ENCODE assay signal across 8 mouse cellular contexts in genomic region chr13:91807874-91808575, GRCm38 (mm10). TPM values are rescaled to one million over a fixed set of nuclear protein-coding genes. Genes with fewer than 3 reads are reported as not detected.
A peak's percentile ranks its signal among the peaks of the same experiment; 100 is the strongest.
DNase-seq lines count a peak whose midpoint lies in the region; ATAC-seq and TF ChIP-seq lines count a peak whose summit lies in the region.

No protein-coding gene starts in this region.

- no peak for DNase-seq in heart, postnatal 36 days
- DNase-seq in CH12.LX (ENCODE audit: extremely low read depth) = peak; percentile 40
- peak; percentile 33 to 54 for DNase-seq in cerebellum, postnatal 10 days
- DNase-seq in hindbrain, embryonic 14.5 days (ENCODE audit: low spot score) = no peak
- peak; percentile 24 for DNase-seq in mesoderm, embryonic 11.5 days (ENCODE audit: low read depth, low spot score)
- peak; percentile 22 for DNase-seq in yolk sac, embryonic 10.5 days (ENCODE audit: low spot score)
- DNase-seq in gastrocnemius, adult 18-20 months (ENCODE audit: low spot score) = no peak

- no peak for TF ChIP-seq EP300 in CH12.LX (IDR thresholded peaks at IDR 0.05; ENCODE audit: low read length)

- no peak for ATAC-seq in heart, embryonic 11.5 days (replicated peaks; ENCODE audit: insufficient number of reproducible peaks, low FRiP score, low TSS enrichment)
- no peak for ATAC-seq in hindbrain, embryonic 14.5 days (ENCODE audit: low FRiP score)

- in situ Hi-C loops in CH12.LX (cut with MboI; ENCODE audit: low pct_ligation_motif_present, low pct_unique_long_range_greater_than_20kb, low sequenced_read_pairs) = loop anchor here (5.0 kb wide), 1 partner anchor 46 kb away; no protein-coding TSS in a partner anchor

- no peaks in the 10 kb centered on the region for H3K27me3 ChIP-seq in heart, embryonic 11.5 days (ENCODE audit: control insufficient read depth, insufficient read depth, low read length)
- H3K27me3 ChIP-seq in CH12.LX (replicated peaks) = no peaks in the 10 kb centered on the region
- no peaks in the 10 kb centered on the region for H3K27me3 ChIP-seq in hindbrain, embryonic 14.5 days (ENCODE audit: control insufficient read depth, insufficient read depth, low read length)

- peaks cover 9% of the 10 kb centered on the region; the same call in 1 of the 2 replicates for H3K4me1 ChIP-seq in heart, embryonic 11.5 days (ENCODE audit: control insufficient read depth, insufficient read depth, low read length)
- peaks cover 6 to 27% of the 10 kb centered on the region in 2 experiments; a peak in 3 of 4 replicates for H3K4me1 ChIP-seq in CH12.LX (ENCODE audit: control insufficient read depth in 1 of 2, insufficient read depth in 2 of 2)
- peaks cover 11% of the 10 kb centered on the region; the same call in 1 of the 2 replicates for H3K4me1 ChIP-seq in hindbrain, embryonic 14.5 days (replicated peaks; ENCODE audit: control insufficient read depth, insufficient read depth, low read length)

- dilution Hi-C loops in CH12.LX (cut with MboI; ENCODE audit: extremely low pct_ligation_motif_present, extremely low pct_unique_long_range_greater_than_20kb, low sequenced_read_pairs) = no loop called here

- TF ChIP-seq CTCF in CH12.LX (conservative IDR thresholded peaks at IDR 0.05 in 1 of 2, IDR thresholded peaks at IDR 0.05 in 1 of 2; ENCODE audit: low read depth in 2 of 2, low read length in 2 of 2) = no peak

- peaks cover 32% of the 10 kb centered on the region for H3K79me2 ChIP-seq in CH12.LX (replicated peaks; ENCODE audit: control insufficient read depth, extremely low read depth, insufficient read depth, poor library complexity, severe bottlenecking)

- peak overlapping the region; percentile 82 for H3K9ac ChIP-seq in heart, embryonic 11.5 days (ENCODE audit: low read depth, low read length)
- H3K9ac ChIP-seq in CH12.LX (ENCODE audit: insufficient read depth, low read depth) = peak overlapping the region; percentile 90
- H3K9ac ChIP-seq in hindbrain, embryonic 14.5 days = peak overlapping the region; percentile 85

- TF ChIP-seq POLR2A in CH12.LX (IDR thresholded peaks at IDR 0.05; ENCODE audit: low read depth, low read length) = no peak

- WGBS in heart, embryonic 11.5 days (ENCODE audit: insufficient replicate concordance) = 43% methylated on average over 20 of the region's 20 CpGs
- 38% methylated on average over 20 of the region's 20 CpGs for WGBS in hindbrain, embryonic 14.5 days

- peaks cover 2% of the 10 kb centered on the region; the same call in 1 of the 2 replicates for H3K36me3 ChIP-seq in heart, embryonic 11.5 days (ENCODE audit: control insufficient read depth, insufficient read depth, low read length)
- peaks cover 13 to 18% of the 10 kb centered on the region in 2 experiments for H3K36me3 ChIP-seq in CH12.LX (replicated peaks in 1 of 2; ENCODE audit: control insufficient read depth in 1 of 2, insufficient read depth in 1 of 2, low read length in 1 of 2)
- H3K36me3 ChIP-seq in hindbrain, embryonic 14.5 days (replicated peaks; ENCODE audit: control insufficient read depth, insufficient read depth) = peaks cover 19% of the 10 kb centered on the region

- no peak for TF ChIP-seq RAD21 in CH12.LX (IDR thresholded peaks at IDR 0.05; ENCODE audit: low read depth, low read length)

- peak overlapping the region; percentile 93 for H3K4me3 ChIP-seq in heart, embryonic 11.5 days (ENCODE audit: low read depth, low read length)
- H3K4me3 ChIP-seq in CH12.LX (replicated peaks in 1 of 3; ENCODE audit: low read depth in 2 of 3, low read length in 2 of 3, poor library complexity in 1 of 3) = peak overlapping the region; percentile 90 to 99 (median 95)
- H3K4me3 ChIP-seq in hindbrain, embryonic 14.5 days (replicated peaks; ENCODE audit: low read length) = peak overlapping the region; percentile 67

- intact Hi-C loops in heart, postnatal 36 days (cut with DNase I) = loop anchor here (5.0 kb wide), 1 partner anchor 64 kb away; no protein-coding TSS in a partner anchor

- peak overlapping the region; percentile 66 for H3K4me2 ChIP-seq in heart, embryonic 11.5 days
- H3K4me2 ChIP-seq in CH12.LX (ENCODE audit: insufficient read depth, low read depth, poor library complexity, severe bottlenecking) = peak overlapping the region; percentile 95
- H3K4me2 ChIP-seq in hindbrain, embryonic 14.5 days (replicated peaks) = peak overlapping the region; percentile 61

- H3K27ac ChIP-seq in heart, embryonic 11.5 days (ENCODE audit: low read depth, low read length) = peak overlapping the region; percentile 80
- H3K27ac ChIP-seq in CH12.LX (ENCODE audit: insufficient read depth, low read depth) = peak overlapping the region; percentile 87
- peak overlapping the region; percentile 95 for H3K27ac ChIP-seq in hindbrain, embryonic 14.5 days

- no peaks in the 10 kb centered on the region for H3K9me3 ChIP-seq in heart, embryonic 11.5 days (replicated peaks; ENCODE audit: control insufficient read depth, low read length)
- no peaks in the 10 kb centered on the region for H3K9me3 ChIP-seq in CH12.LX (replicated peaks; ENCODE audit: low read length)
- 0 out of 2 replicates have a peak, but pooled peaks cover under 1% of the 10 kb centered on the region for H3K9me3 ChIP-seq in hindbrain, embryonic 14.5 days (ENCODE audit: control insufficient read depth, low read length)

TF ChIP-seq in CH12.LX, 34 proteins besides CTCF, POLR2A, EP300 and RAD21:
- 0 out of 2 replicates have a peak, but pooled peaks have one; percentile 12 for TF ChIP-seq CHD2 (IDR thresholded peaks at IDR 0.05; ENCODE audit: low read length)
- TF ChIP-seq GABPA (IDR thresholded peaks at IDR 0.05; ENCODE audit: insufficient replicate concordance, low read depth, low read length) = no peak

RNA-seq across cellular contexts. Expression of gene Zcchc9, which starts 0.5 kb away (rescaled TPM):
- 24.3 and 27.9 TPM in 2 replicates for polyA plus RNA-seq in heart, embryonic 11.5 days (2014; fragmentation: Nextera tagmentation; extraction: Ambion mirVana)
- total RNA-seq in heart, postnatal 36 days (2021) = 10 to 100 TPM; 14.4 to 16.0 TPM
- total RNA-seq in CH12.LX (2012; rRNA removed) (41.6 and 45.2 TPM in 2 replicates), CH12.LX (2014; rRNA removed) (47.9 and 56.0 TPM in 2 replicates)
- 69.5 and 89.1 TPM in 2 replicates for polyA plus RNA-seq in CH12.LX (2012; ENCODE audit: insufficient read length, low read depth)
- 12.2 and 15.1 TPM in 2 replicates for polyA plus RNA-seq in hindbrain, embryonic 14.5 days (2014; fragmentation: Nextera tagmentation; extraction: Ambion mirVana)
- 10 to 100 TPM; 11.0 to 12.3 TPM for total RNA-seq in gastrocnemius, adult 18-20 months (2021)

Comparison
In these comparisons a context has a peak if more than half of its experiments do, and no peak if none do; other contexts are left out.
1. DNase-seq: peak in CH12.LX (single experiment), cerebellum, postnatal 10 days (2 of 2), mesoderm, embryonic 11.5 days (single experiment) and yolk sac, embryonic 10.5 days (single experiment); none in heart, postnatal 36 days (0 of 2), hindbrain, embryonic 14.5 days (single experiment) and gastrocnemius, adult 18-20 months (single experiment).
2. Peak in every context shown above with its lines, with median percentiles within 50 percentile points of each other: H3K27ac ChIP-seq, H3K4me2 ChIP-seq, H3K4me3 ChIP-seq and H3K9ac ChIP-seq.